ENCODE assay signal across 11 mouse cellular contexts in the genomic region with DNA sequence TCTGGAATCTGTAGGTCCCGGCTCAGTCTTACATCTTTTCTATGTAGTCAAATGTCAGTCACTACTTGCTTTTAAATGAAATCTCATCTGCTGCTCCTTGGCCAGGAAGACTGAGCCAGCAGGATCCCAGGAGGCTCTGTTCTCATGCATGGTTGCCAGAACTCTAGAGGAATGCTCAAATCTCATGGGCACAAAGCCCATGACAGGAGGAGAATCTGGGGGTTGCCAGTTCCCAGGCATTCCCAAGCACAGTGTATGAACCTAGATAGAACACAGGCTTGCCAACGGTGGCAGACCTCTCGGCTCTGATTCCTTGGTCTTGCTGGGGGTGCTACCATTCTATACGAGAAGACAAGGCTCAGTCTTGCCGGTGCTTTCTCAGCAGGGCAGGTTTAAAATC. TPM values are rescaled to one million over a fixed set of nuclear protein-coding genes. Genes with fewer than 3 reads are reported as not detected.
DNase-seq lines count a peak whose midpoint lies in the region.
"Had no signal": no experiment of that assay in that cellular context is flagged by ENCODE, and none has a peak within 500 bp of the region (broad histone marks: within the 10 kb centered on the region; RNA-seq: fewer than 3 reads in every experiment).

No protein-coding gene starts in this region.

- intact Hi-C loops in gastrocnemius, postnatal 14 days (cut with DNase I; ENCODE audit: low total_unique reads), result no loop called here
- intact Hi-C loops in heart, postnatal 14 days (cut with DNase I), result no loop called here

- peak; percentile 16 for DNase-seq in gastrocnemius, postnatal 25 days
- no peak for DNase-seq in gastrocnemius, postnatal 14 days
- peak; percentile 48 for DNase-seq in adipocyte (ENCODE audit: low spot score)
- DNase-seq in brain, embryonic 18.5 days (ENCODE audit: low read depth, low spot score), result peak; percentile 26
- peak; percentile 19 to 47 for DNase-seq in heart, postnatal 14 days
- no peak for DNase-seq in kidney, postnatal 25 days
- DNase-seq in ovary, postnatal 10 days (ENCODE audit: low spot score), result no peak
- DNase-seq: kidney, postnatal 14 days; lung, embryonic 14.5 days; right cerebral cortex, adult 18-20 months had no signal

RNA-seq across cellular contexts. Expression of gene Tpo, which starts 40.3 kb away (rescaled TPM):
- not detected for total RNA-seq in gastrocnemius, postnatal 25 days (2021)
- total RNA-seq in gastrocnemius, postnatal 14 days (2021), result not detected
- not detected for total RNA-seq in heart, postnatal 14 days (2021)
- total RNA-seq: gastrocnemius, postnatal 36 days had no signal

Comparison
In these comparisons a context has a peak if more than half of its experiments do, and no peak if none do; other contexts are left out.
1. DNase-seq: peak in gastrocnemius, postnatal 25 days (single experiment), adipocyte (single experiment), brain, embryonic 18.5 days (single experiment) and heart, postnatal 14 days (2 of 2); none in gastrocnemius, postnatal 14 days (single experiment), kidney, postnatal 25 days (0 of 2) and ovary, postnatal 10 days (single experiment).